Comparison of ENCODE assay signal across 9 mouse cellular contexts in the genomic region with DNA sequence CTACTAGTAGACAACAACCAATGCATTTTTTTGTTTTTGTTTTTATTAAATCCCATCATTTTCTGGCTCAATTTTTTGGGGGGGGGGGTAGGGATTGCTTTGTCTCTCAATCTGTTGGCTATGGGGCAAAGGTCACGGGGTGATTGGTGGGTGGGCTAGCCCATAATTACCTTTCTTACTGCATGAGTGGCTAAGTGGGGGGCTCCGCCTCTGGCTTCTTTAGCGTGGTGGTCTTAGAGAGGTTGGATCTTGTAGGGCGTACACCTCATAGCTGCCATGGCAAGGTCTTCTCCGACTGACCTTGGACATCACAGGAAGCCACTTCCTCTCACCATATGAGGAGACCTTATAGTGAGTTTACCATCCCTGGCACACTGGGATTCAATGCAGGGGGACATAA.
A peak's percentile ranks its signal among the peaks of the same experiment; 100 is the strongest.
DNase-seq lines count a peak whose midpoint lies in the region; ATAC-seq and TF ChIP-seq lines count a peak whose summit lies in the region.
"Had no signal": no experiment of that assay in that cellular context is flagged by ENCODE, and none has a peak within 500 bp of the region (broad histone marks: within the 10 kb centered on the region; RNA-seq: fewer than 3 reads in every experiment).

No protein-coding gene starts in this region.

- H3K9me3 ChIP-seq in kidney, postnatal 0 days (replicated peaks; ENCODE audit: low read length), result no peaks in the 10 kb centered on the region
- no peaks in the 10 kb centered on the region for H3K9me3 ChIP-seq in forebrain, embryonic 12.5 days
- no peaks in the 10 kb centered on the region for H3K9me3 ChIP-seq in intestine, embryonic 14.5 days (ENCODE audit: control insufficient read depth, low read length)
- H3K9me3 ChIP-seq in midbrain, embryonic 16.5 days (replicated peaks; ENCODE audit: control insufficient read depth, low read length, poor library complexity, severe bottlenecking), result no peaks in the 10 kb centered on the region

- peaks cover 5% of the 10 kb centered on the region; the same call in 1 of the 2 replicates for H3K27me3 ChIP-seq in kidney, postnatal 0 days (ENCODE audit: insufficient read depth, low read length)
- H3K27me3 ChIP-seq in forebrain, embryonic 12.5 days, result peaks cover 44% of the 10 kb centered on the region
- no peaks in the 10 kb centered on the region for H3K27me3 ChIP-seq in intestine, embryonic 14.5 days (replicated peaks; ENCODE audit: control insufficient read depth, insufficient read depth, low read length)
- peaks cover 3% of the 10 kb centered on the region; the same call in 1 of the 2 replicates for H3K27me3 ChIP-seq in midbrain, embryonic 16.5 days (ENCODE audit: control insufficient read depth, insufficient read depth, low read depth, low read length)
- H3K27me3 ChIP-seq: Patski had no signal

- H3K36me3 ChIP-seq in kidney, postnatal 0 days (ENCODE audit: insufficient read depth, low read length), result no peaks in the 10 kb centered on the region
- no peaks in the 10 kb centered on the region for H3K36me3 ChIP-seq in forebrain, embryonic 12.5 days (replicated peaks)
- H3K36me3 ChIP-seq in intestine, embryonic 14.5 days (ENCODE audit: control insufficient read depth, insufficient read depth, low read length), result no peaks in the 10 kb centered on the region
- H3K36me3 ChIP-seq in midbrain, embryonic 16.5 days (ENCODE audit: control insufficient read depth, insufficient read depth, low read length), result no peaks in the 10 kb centered on the region

- H3K4me3 ChIP-seq in kidney, postnatal 0 days (replicated peaks; ENCODE audit: low read depth, low read length), result peak overlapping the region; percentile 40
- no peak overlapping the region; the same call in 1 of the 2 replicates for H3K4me3 ChIP-seq in forebrain, embryonic 12.5 days (replicated peaks)
- H3K4me3 ChIP-seq in intestine, embryonic 14.5 days (ENCODE audit: low read depth, low read length), result peak overlapping the region; percentile 23
- peak overlapping the region; percentile 26 for H3K4me3 ChIP-seq in midbrain, embryonic 16.5 days (ENCODE audit: low read depth, low read length)

- TF ChIP-seq CTCF in kidney, postnatal 0 days (IDR thresholded peaks at IDR 0.05; ENCODE audit: low read depth), result no peak

- H3K9ac ChIP-seq in kidney, postnatal 0 days (ENCODE audit: low read depth, low read length), result no peak overlapping the region
- no peak overlapping the region for H3K9ac ChIP-seq in forebrain, embryonic 12.5 days
- no peak overlapping the region for H3K9ac ChIP-seq in intestine, embryonic 14.5 days (ENCODE audit: low read length)
- no peak overlapping the region for H3K9ac ChIP-seq in midbrain, embryonic 16.5 days (ENCODE audit: low read depth, low read length)

- DNase-seq in kidney, postnatal 0 days (ENCODE audit: low spot score), result no peak
- DNase-seq in kidney, adult 11 months, result no peak
- DNase-seq in intestine, embryonic 14.5 days (ENCODE audit: low spot score), result no peak
- no peak for DNase-seq in embryo, embryonic 11 days
- DNase-seq in adrenal gland, postnatal 14 days, result no peak
- no peak for DNase-seq in kidney, postnatal 10 days

- no peak for ATAC-seq in kidney, postnatal 0 days (replicated peaks; ENCODE audit: low FRiP score, low read depth)
- no peak for ATAC-seq in forebrain, embryonic 12.5 days (ENCODE audit: low FRiP score)
- no peak for ATAC-seq in intestine, embryonic 14.5 days (replicated peaks; ENCODE audit: low FRiP score, low TSS enrichment, low read depth)
- ATAC-seq in midbrain, embryonic 16.5 days, result no peak
- ATAC-seq: Patski had no signal

- no peak overlapping the region for H3K27ac ChIP-seq in kidney, postnatal 0 days
- H3K27ac ChIP-seq in forebrain, embryonic 12.5 days, result no peak overlapping the region
- H3K27ac ChIP-seq in intestine, embryonic 14.5 days (ENCODE audit: low read depth), result no peak overlapping the region
- no peak overlapping the region for H3K27ac ChIP-seq in midbrain, embryonic 16.5 days (ENCODE audit: low read length)

- H3K4me1 ChIP-seq in kidney, postnatal 0 days (replicated peaks; ENCODE audit: insufficient read depth, low read length), result peaks cover 14% of the 10 kb centered on the region; the same call in 1 of the 2 replicates
- H3K4me1 ChIP-seq in forebrain, embryonic 12.5 days, result peaks cover 43% of the 10 kb centered on the region
- H3K4me1 ChIP-seq in intestine, embryonic 14.5 days (replicated peaks; ENCODE audit: control insufficient read depth, insufficient read depth, low read length), result peaks cover 28% of the 10 kb centered on the region; the same call in 1 of the 2 replicates
- H3K4me1 ChIP-seq in midbrain, embryonic 16.5 days (ENCODE audit: control insufficient read depth, insufficient read depth, low read length), result peaks cover 25% of the 10 kb centered on the region

- peak overlapping the region; percentile 73 for H3K4me2 ChIP-seq in kidney, postnatal 0 days (ENCODE audit: low read length)
- H3K4me2 ChIP-seq in forebrain, embryonic 12.5 days, result peak overlapping the region; percentile 53
- H3K4me2 ChIP-seq in intestine, embryonic 14.5 days (ENCODE audit: low read length), result peak overlapping the region; percentile 54
- H3K4me2 ChIP-seq in midbrain, embryonic 16.5 days (ENCODE audit: low read length), result peak overlapping the region; percentile 43

- 77% methylated on average over 5 of the region's 5 CpGs for WGBS in kidney, postnatal 0 days
- WGBS in forebrain, embryonic 12.5 days, result 86% methylated on average over 5 of the region's 5 CpGs
- 86% methylated on average over 5 of the region's 5 CpGs for WGBS in intestine, embryonic 14.5 days
- 83% methylated on average over 5 of the region's 5 CpGs for WGBS in midbrain, embryonic 16.5 days
